Mouse (Mus musculus) hindbrain, embryonic 13.5 days (tissue): ENCODE measurements around the gene Taf3. TPM values are rescaled to one million over a fixed set of nuclear protein-coding genes. Genes with fewer than 3 reads are reported as not detected.

Experiments
- ATAC-seq: fragments of 200-750 bp; cut with Nextera tagmentation; 2 replicates; pipeline ENCODE4 v1.8.0; 2017; ENCODE audit warnings: moderate TSS enrichment; ENCODE audit not compliant: low FRiP score
- H3K27ac ChIP-seq: fragments of 300-500 bp; sonication (generic); 2 replicates; pipeline ENCODE4 v1.5.1; 2015; ENCODE audit warnings: inconsistent platforms, mild to moderate bottlenecking, moderate library complexity
- H3K27me3 ChIP-seq: fragments of 300-500 bp; sonication (generic); 2 replicates; pipeline ENCODE4 v1.6.1; 2015; ENCODE audit warnings: mild to moderate bottlenecking, inconsistent platforms
- H3K36me3 ChIP-seq: fragments of 300-500 bp; sonication (generic); 2 replicates; pipeline ENCODE4 v1.6.1; 2015; ENCODE audit warnings: mild to moderate bottlenecking, inconsistent platforms
- H3K4me1 ChIP-seq: fragments of 300-500 bp; sonication (generic); replicated peaks from 2 replicates; pipeline ENCODE4 v1.6.1; 2015; ENCODE audit warnings: inconsistent platforms
- H3K4me2 ChIP-seq: fragments of 300-500 bp; sonication (generic); 2 replicates; pipeline ENCODE4 v1.6.1; 2015; ENCODE audit warnings: inconsistent platforms, mild to moderate bottlenecking, moderate library complexity
- H3K4me3 ChIP-seq: fragments of 300-500 bp; sonication (generic); 2 replicates; pipeline ENCODE4 v1.5.1; 2015; ENCODE audit warnings: mild to moderate bottlenecking, inconsistent platforms
- H3K9ac ChIP-seq: fragments of 300-500 bp; sonication (generic); 2 replicates; pipeline ENCODE4 v1.6.1; 2015; ENCODE audit warnings: mild to moderate bottlenecking, inconsistent platforms
- H3K9me3 ChIP-seq: fragments of 300-500 bp; sonication (generic); 2 replicates; pipeline ENCODE4 v1.6.1; 2016; ENCODE audit warnings: inconsistent platforms
- WGBS: fragments of 180-500 bp; shearing (Covaris S2); methylation state at CpG from one replicate; pipeline ENCODE4 v1.1.7; 2015; 5-methylcytosine and 5-hydroxymethylcytosine counted together
- polyA plus RNA-seq: library from polyadenylated mRNA; unstranded; fragments of >200 nt; fragmentation: Nextera tagmentation; extraction: Ambion mirVana; gene quantifications from 2 replicates; pipeline ENCODE4 v1.2.1, GENCODE M21; 2015

Gene Taf3
- polyA plus RNA-seq, 1 experiment from 2014 or later: 15.0 TPM

DNA sequence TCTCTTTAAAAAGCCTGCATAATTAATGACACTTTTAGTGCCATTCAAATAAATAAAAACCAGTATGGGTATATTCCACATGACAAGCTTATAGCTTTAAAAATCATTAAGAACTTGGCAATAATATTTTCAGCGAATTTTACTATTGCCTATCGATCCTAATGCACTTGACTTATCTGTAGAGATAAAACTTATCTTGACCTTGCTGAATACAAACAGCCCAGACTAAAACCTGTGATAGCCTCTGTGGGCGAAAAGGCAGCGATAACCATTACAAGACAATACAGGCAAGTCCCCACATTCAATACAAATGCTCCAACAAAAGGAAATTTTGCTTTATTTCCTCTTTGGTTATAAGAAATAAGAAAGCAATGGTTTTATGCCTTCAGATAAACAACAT is 39.8 kb downstream of the Taf3 start:
- Histone ChIP-seq H3K9ac (no peak overlapping the region), H3K36me3 (no peaks in the 10 kb centered on the region), H3K27ac (no peak overlapping the region), H3K4me1 (peaks cover 3% of the 10 kb centered on the region; the same call in 1 of the 2 replicates), H3K4me2 (no peak overlapping the region), H3K27me3 (no peaks in the 10 kb centered on the region), H3K9me3 (no peaks in the 10 kb centered on the region), H3K4me3 (no peak overlapping the region)
- no peak for ATAC-seq
- WGBS: 84% methylated on average over 4 of the region's 4 CpGs

DNA sequence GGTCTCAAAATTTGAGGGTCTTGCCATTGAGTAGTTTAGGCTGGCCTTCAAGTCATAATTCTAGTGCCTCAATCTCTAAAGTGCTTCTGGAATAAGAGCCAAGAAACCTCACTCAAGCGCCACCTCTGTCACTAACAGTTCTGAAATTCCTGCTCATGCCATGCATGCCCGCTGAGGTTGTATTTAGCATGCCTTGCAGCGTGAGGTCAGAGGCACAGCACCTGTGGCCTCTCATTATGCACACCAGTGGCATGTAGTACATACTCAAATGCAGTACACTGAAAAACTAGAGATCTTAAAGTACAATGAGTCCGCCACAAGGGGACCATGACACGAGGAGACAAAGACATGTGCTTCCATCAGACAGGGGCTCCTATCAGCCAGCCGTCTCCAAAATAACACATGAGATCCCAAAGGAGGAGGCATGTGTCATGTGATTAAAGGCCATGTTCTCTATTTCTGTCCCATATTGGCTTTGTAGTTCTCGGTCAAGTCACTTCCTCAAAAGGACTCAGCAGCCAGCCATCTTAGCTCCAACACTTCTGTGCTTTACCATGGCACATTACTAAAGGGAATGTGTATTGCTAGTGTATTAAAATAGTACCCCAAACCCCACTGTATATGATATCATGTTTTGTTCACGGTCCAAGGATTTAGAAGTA is 43.3 kb downstream of the Taf3 start:
- Histone ChIP-seq H3K9me3 (no peaks in the 10 kb centered on the region), H3K4me2 (no peak overlapping the region), H3K27ac (no peak overlapping the region), H3K9ac (no peak overlapping the region), H3K27me3 (no peaks in the 10 kb centered on the region), H3K36me3 (no peaks in the 10 kb centered on the region), H3K4me3 (no peak overlapping the region), H3K4me1 (peaks cover 3% of the 10 kb centered on the region; the same call in 1 of the 2 replicates)
- ATAC-seq: no peak
- WGBS: 76% methylated on average over 8 of the region's 8 CpGs

DNA sequence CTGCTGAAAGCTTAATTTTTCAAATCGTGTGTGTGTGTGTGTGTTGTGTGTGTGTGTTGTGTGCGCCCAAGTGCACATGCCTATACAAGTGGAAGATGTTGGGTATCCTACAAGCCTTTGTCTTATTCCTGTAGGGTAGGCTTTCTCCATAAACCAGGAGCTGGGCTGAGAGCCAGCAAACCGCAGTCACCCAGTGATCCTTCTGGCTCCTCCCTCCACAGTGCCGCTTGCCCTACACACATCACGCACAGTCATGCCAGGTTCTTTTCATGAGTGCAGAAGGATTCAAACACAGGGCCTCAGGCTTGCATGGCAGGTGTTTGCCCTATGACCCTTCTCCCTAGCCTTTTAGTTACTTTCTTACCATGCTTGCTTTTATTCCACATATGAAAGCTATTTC is 45.0 kb downstream of the Taf3 start:
- Histone ChIP-seq H3K36me3 (no peaks in the 10 kb centered on the region), H3K9me3 (no peaks in the 10 kb centered on the region), H3K4me1 (peaks cover 3% of the 10 kb centered on the region; the same call in 1 of the 2 replicates), H3K4me3 (no peak overlapping the region), H3K9ac (no peak overlapping the region), H3K4me2 (no peak overlapping the region), H3K27me3 (no peaks in the 10 kb centered on the region), H3K27ac (no peak overlapping the region)
- ATAC-seq: no peak
- 89% methylated on average over 5 of the region's 5 CpGs for WGBS

DNA sequence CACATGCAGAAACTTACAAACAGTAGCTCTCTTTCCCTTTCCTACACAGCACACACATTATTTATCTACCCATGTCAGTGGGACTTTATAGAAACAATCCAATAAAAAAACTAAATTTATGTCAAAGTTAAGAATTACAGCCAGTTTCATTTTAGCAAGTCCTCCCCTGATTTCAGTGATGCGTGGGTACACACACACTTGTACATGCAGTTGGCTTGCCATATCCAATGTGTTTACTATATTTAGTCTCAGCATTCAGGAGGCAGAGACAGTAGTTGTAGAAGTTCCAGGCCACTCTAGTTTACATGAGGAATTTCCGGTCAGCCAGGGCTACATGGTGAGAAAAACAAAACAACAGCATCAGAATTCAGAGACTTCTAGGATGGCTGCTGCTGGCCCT is 46.8 kb downstream of the Taf3 start:
- no peaks in the 10 kb centered on the region for H3K9me3 ChIP-seq
- no peak overlapping the region for H3K4me3 ChIP-seq
- H3K4me2 ChIP-seq: no peak overlapping the region
- H3K27ac ChIP-seq: no peak overlapping the region
- no peaks in the 10 kb centered on the region for H3K27me3 ChIP-seq
- H3K9ac ChIP-seq: no peak overlapping the region
- peaks cover 3% of the 10 kb centered on the region; the same call in 1 of the 2 replicates for H3K4me1 ChIP-seq
- ATAC-seq: no peak
- WGBS: 86% methylated on average over 2 of the region's 2 CpGs
- H3K36me3 ChIP-seq: no peaks in the 10 kb centered on the region

DNA sequence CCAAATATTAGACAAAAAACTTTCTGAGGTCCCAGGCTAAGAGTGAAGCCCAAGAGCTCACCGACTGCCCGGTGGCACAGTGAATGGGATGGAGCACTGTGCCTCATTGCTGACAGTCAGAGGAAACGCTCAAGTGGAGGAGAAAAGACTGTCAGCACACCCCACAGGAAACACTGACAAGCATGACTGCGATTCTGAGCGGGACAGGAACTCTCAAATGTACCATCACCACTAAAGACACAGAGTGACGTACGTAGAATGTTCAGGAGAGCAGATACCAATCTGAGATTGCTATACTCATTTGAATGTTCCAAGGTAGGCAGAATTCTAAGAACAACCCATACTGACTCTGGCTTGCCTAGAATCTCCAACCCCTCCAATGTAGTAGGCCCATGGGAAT is 50.9 kb downstream of the Taf3 start:
- ATAC-seq: no peak
- WGBS: 92% methylated on average over 7 of the region's 7 CpGs

DNA sequence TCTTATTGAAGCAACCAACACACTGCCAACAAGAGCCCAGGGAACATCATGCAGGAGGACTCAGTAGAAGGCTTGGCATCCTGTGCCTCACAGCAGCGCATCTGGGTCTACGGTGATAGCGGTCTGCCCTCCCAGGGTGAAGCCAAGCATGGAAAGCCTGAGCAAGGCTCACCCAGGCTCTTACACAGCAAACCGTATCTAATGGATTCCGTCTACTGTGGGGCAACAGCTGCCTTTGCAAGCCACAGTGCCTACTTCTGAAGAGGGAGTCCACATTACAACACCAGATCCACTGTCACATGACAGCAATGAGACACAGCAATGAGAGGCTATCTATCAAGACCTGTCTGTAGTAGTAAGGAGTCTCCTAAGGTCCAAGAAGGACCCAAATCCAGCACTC is 52.3 kb downstream of the Taf3 start:
- Histone ChIP-seq H3K4me1 (no peaks in the 10 kb centered on the region), H3K27ac (no peak overlapping the region), H3K4me2 (no peak overlapping the region), H3K27me3 (no peaks in the 10 kb centered on the region), H3K9ac (no peak overlapping the region), H3K9me3 (no peaks in the 10 kb centered on the region), H3K36me3 (no peaks in the 10 kb centered on the region), H3K4me3 (no peak overlapping the region)
- 70% methylated on average over 5 of the region's 5 CpGs for WGBS
- no peak for ATAC-seq

More for the DNA sequence above, 50.9 kb downstream of the Taf3 start:
- Histone ChIP-seq H3K9me3 (no peaks in the 10 kb centered on the region), H3K27ac (no peak overlapping the region), H3K4me3 (no peak overlapping the region), H3K36me3 (no peaks in the 10 kb centered on the region), H3K9ac (no peak overlapping the region), H3K4me1 (no peaks in the 10 kb centered on the region), H3K27me3 (no peaks in the 10 kb centered on the region), H3K4me2 (no peak overlapping the region)

DNA sequence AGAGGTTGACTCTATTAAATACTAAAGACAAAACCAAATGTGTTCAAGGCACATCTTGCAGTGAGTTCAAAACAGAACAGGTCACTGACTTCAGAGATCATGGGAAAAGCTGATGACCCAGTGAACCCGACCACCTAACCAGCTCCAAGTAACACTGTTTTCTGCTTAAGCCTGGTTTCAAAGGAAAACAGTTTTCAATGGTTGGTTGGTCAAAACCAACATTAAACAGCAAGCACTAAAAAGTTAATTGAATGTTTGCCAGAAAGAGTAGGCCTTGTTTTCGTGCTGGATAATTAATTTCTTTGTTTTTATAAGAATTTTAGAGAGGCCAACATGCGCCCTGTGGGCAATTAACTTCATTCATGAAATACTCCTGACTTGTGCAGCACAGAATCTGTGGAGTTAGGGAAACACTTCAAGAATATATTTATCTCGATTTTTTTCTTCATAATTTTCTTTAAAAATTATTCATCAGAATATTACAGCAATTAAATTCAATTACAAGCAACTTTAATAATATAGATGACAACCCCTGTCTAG is 57.6 kb downstream of the Taf3 start:
- H3K27ac ChIP-seq: no peak overlapping the region
- H3K9me3 ChIP-seq: no peaks in the 10 kb centered on the region
- H3K36me3 ChIP-seq: no peaks in the 10 kb centered on the region
- no peak overlapping the region for H3K4me2 ChIP-seq
- no peaks in the 10 kb centered on the region for H3K27me3 ChIP-seq
- no peak for ATAC-seq
- H3K4me3 ChIP-seq: no peak overlapping the region
- H3K9ac ChIP-seq: no peak overlapping the region
- peaks cover 7% of the 10 kb centered on the region for H3K4me1 ChIP-seq
- 57% methylated on average over 4 of the region's 4 CpGs for WGBS

DNA sequence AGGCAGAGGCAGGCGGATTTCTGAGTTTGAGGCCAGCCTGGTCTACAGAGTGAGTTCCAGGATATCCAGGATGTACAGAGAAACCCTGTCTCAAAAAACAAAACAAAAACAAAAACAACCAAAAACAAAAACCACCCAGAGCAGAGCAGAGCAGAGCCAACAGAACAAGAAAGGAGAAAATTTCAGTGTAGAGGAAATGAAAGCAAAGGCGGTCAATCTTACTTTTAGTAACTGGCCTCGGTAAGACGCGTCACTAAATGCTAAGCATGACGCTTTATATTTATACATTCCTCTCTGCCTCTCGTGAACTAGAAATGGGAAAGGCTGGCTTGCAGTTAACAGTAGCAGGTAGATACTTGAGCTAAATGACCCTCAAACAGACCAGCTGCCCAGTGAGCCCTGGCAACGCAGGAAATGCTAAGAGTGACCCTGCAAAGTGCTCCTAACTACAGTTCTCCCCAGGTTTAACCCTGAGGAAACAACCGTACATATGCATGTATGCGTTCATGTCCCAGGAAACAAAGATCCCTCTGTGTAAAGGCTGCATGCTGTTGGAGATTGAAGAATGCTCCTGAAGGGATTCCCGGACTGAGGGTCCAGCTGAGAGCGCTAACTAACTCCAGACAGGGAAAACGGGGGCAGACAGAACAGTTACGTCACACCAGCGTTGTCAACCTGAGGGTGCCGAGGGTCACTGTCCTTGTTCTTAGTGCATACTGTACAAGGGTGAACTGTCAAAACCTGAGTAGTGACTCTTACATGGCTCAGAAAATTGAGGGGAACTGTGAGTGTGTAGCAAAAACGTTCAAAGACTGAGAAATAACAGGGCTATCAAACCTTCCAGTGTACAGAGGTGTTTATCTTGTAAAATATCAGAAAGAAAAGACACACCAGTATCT is 58.5 kb downstream of the Taf3 start:
- no peaks in the 10 kb centered on the region for H3K36me3 ChIP-seq
- no peak overlapping the region for H3K4me3 ChIP-seq
- H3K9ac ChIP-seq: no peak overlapping the region
- H3K4me1 ChIP-seq: peaks cover 8% of the 10 kb centered on the region
- H3K9me3 ChIP-seq: no peaks in the 10 kb centered on the region
- H3K4me2 ChIP-seq: no peak overlapping the region
- no peaks in the 10 kb centered on the region for H3K27me3 ChIP-seq
- WGBS: 69% methylated on average over 17 of the region's 17 CpGs
- 0 out of 2 replicates have a peak, but pooled peaks have one; percentile 46 for ATAC-seq
- H3K27ac ChIP-seq: no peak overlapping the region

DNA sequence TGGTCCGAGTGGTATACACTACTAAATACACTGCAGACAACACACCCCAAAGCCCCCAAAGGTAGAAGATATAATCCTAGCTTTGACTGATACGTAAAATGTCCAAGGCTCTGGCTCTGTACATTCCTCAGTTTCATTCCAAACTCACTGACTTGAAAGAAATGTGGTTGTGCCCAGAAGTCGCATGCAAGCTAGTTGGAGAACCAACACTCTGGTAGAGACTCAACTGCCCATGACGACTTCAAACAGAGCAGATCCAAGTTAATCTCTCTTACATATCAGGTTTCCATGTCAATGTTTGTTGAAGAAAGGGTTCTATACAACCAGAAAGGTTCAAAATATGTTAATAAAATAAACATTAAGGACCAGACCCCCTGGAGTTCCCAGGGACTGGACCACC is 60.1 kb downstream of the Taf3 start:
- Histone ChIP-seq H3K36me3 (no peaks in the 10 kb centered on the region), H3K4me1 (peaks cover 8% of the 10 kb centered on the region), H3K9ac (no peak overlapping the region), H3K9me3 (no peaks in the 10 kb centered on the region), H3K27ac (no peak overlapping the region), H3K4me3 (no peak overlapping the region), H3K27me3 (no peaks in the 10 kb centered on the region), H3K4me2 (no peak overlapping the region)
- ATAC-seq: no peak
- WGBS: 95% methylated on average over 4 of the region's 4 CpGs

DNA sequence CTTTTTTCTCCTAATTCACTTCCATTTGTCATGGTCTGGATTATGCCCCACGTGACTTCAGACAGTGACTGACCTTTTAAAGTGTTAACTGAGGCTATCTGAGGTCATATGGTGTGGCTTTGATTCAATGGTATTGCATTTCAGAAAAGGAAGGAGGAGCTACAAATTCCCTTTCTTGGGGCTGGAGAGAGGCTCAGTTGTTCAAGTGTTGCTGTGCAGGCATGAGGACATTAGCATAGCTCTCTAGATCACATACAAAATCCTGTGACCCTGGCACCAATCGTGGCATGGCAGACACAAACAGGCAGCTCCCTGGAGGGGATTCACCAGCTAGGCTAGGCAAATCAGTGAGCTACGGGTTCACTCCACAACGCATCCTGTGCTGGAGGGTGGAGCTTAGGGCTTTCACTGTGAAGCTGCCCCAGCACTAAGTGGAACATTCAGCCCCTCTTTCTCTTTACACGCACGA is 62.4 kb downstream of the Taf3 start:
- H3K27me3 ChIP-seq: no peaks in the 10 kb centered on the region
- no peaks in the 10 kb centered on the region for H3K9me3 ChIP-seq
- WGBS: 4% methylated on average over 6 of the region's 6 CpGs
- 0 out of 2 replicates have a peak, but pooled peaks have one; percentile 17 for ATAC-seq
- no peak overlapping the region for H3K4me2 ChIP-seq
- no peak overlapping the region for H3K4me3 ChIP-seq
- peaks cover 15% of the 10 kb centered on the region for H3K4me1 ChIP-seq
- no peak overlapping the region for H3K27ac ChIP-seq
- H3K36me3 ChIP-seq: no peaks in the 10 kb centered on the region
- H3K9ac ChIP-seq: no peak overlapping the region

DNA sequence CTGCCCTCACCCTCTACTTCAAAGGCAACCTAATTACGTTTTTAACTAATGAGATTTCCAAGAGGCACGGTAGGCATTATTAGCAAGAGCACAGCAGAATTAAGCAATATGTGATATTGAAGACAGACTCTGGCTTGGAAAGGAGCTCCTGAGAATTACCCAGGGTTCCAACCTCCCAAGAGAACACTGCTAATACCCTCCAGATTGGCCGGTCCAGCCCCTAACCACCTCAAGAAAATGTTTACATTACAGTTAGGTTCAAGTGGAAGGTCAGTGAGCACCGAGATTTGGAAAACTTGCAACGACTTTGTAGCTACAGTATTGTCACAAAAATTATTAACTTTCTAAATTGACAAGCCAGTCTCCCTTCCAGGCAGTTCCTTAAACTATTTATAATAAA is 66.0 kb downstream of the Taf3 start:
- no peak overlapping the region for H3K4me2 ChIP-seq
- no peak for ATAC-seq
- 47% methylated on average over 5 of the region's 5 CpGs for WGBS
- peaks cover 15% of the 10 kb centered on the region for H3K4me1 ChIP-seq
- H3K27me3 ChIP-seq: no peaks in the 10 kb centered on the region
- H3K36me3 ChIP-seq: no peaks in the 10 kb centered on the region
- no peak overlapping the region for H3K4me3 ChIP-seq
- no peak overlapping the region for H3K9ac ChIP-seq
- no peaks in the 10 kb centered on the region for H3K9me3 ChIP-seq
- H3K27ac ChIP-seq: no peak overlapping the region

DNA sequence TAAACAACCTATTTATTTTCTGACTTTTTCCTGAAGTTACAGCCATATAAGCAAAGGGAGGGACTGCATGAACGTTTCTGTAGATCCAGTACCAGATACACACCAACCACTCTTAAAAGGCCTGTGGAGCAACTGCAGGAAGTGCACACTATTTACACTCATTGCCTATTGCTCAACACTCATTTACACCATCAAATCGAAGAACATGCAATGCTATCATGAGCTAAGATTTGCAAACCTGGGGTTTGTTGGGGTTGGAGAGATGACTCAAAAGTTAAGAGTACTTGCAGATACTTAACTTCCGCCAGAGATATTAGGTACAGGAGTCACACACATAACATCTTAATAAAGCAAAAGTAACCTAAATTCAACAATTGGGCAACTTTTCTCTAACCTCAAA is 76.5 kb downstream of the Taf3 start:
- no peaks in the 10 kb centered on the region for H3K36me3 ChIP-seq
- 89% methylated on average over 3 of the region's 3 CpGs for WGBS
- no peak for ATAC-seq

More for the DNA sequence above, 76.5 kb downstream of the Taf3 start:
- Histone ChIP-seq H3K4me1 (0 out of 2 replicates have a peak, but pooled peaks cover 3% of the 10 kb centered on the region), H3K9me3 (no peaks in the 10 kb centered on the region), H3K4me2 (no peak overlapping the region), H3K27ac (no peak overlapping the region), H3K4me3 (no peak overlapping the region), H3K27me3 (no peaks in the 10 kb centered on the region), H3K9ac (no peak overlapping the region)
